Mouse (Mus musculus): Measurements from ENCODE around the gene Lce1m.
"Not testable (repeated sequence)": the region's sequence is repeated elsewhere in the genome, so short reads cannot be mapped to it uniquely, and the experiment has no call there.

The Lce1m gene

GRCm38 (mm10) chr3:93018960-93019359, at the start of gene Lce1m:
Gene Lce1m, minus strand, starts transcription at chr3:93019060.
- no peak for DNase-seq (ENCODE audit: low read depth)

DNA sequence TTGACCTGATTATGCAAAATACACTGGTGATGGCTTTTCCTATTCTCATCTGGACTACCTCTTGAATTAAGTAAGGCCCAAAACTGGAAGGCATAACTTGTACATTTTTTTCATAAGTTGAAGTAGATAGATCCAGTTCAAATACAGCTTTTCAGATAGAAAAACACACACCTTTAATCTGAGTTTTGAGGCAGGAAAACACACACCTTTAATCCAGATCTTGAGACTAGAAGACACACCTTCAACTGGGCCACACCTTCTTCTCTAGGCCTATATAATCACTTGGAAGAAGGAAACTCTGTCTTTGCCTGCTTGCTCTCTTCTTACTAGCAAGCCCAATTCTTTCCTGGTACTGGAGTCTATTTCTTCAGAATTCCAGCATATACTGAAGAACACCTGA, 49.7 kb upstream of the Lce1m start, which contains the start of gene Gm4858:
TSS of gene Gm4858 (plus strand) at position 301 of the 400 bp plus-strand sequence.
- not testable (repeated sequence) for DNase-seq (ENCODE audit: low read depth)

GRCm38 (mm10) chr3:93052826-93053474, 34.1 kb upstream of the Lce1m start:
- peak; percentile 2 for DNase-seq (ENCODE audit: low read depth)

DNA sequence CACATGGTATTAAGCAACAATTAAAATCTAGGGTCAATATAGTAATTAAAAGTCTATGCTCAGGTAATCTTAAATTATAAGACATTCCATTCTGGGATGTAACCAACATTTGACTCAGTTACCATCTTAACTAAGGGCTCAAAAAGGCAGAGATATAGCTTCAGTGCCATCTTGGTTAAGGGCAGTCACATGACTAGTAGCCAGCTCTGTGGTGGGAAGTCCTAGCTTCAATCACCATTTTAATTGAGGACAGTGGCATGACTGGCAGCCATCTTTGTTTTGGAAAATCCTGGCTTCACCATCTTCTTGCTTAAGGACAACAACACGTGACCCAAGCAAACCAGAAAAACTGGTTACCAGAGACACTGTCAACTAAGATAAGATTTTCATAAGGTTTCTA, 31.3 kb upstream of the Lce1m start:
- DNase-seq (ENCODE audit: low read depth): no peak

DNA sequence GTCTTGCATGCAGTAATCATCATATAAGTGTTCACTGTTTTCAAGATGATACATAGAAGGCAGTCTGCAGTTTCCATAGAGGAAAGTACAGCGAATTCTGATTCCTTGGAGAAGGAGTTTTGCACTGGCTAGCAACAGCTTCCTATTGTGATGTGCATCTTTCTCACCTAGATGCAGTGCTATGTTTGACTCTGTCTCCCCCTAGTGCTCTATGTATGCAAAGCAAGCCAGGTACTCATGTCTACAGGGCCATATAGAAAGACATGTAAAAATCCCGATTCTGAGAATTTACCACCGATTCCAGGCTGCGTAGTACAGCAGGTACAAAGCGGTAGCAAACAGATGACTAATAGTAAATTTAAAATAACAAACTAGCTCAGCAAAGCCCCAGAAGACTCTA, 12.6 kb upstream of the Lce1m start:
- DNase-seq (ENCODE audit: low read depth): peak; percentile 3

- no peak for DNase-seq (ENCODE audit: low read depth)
Observed at GRCm38 (mm10) chr3:93025486-93025885, 6.6 kb upstream of the Lce1m start.

- no peak for DNase-seq (ENCODE audit: low read depth)
Observed at GRCm38 (mm10) chr3:93023411-93024184, 4.7 kb upstream of the Lce1m start.

DNA sequence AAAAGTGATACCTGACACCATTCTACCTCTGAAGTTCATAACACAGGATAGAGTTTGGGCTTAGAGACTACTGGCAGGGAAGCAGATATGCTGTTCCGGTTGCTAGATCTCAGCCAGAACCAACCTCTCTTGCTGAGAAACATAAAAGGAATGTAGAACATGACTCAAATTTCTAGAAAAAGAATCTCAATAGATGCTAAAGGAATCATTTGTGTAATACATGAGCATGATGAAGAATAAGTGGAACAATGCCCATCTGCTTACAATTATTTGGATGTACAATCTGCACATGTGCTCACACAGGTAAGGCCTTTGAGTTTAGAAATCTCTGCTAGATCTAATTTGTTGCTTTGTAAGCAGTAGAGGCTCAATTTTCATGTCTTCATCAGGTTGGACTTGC, 2.3 kb upstream of the Lce1m start:
- DNase-seq (ENCODE audit: low read depth): no peak

DNA sequence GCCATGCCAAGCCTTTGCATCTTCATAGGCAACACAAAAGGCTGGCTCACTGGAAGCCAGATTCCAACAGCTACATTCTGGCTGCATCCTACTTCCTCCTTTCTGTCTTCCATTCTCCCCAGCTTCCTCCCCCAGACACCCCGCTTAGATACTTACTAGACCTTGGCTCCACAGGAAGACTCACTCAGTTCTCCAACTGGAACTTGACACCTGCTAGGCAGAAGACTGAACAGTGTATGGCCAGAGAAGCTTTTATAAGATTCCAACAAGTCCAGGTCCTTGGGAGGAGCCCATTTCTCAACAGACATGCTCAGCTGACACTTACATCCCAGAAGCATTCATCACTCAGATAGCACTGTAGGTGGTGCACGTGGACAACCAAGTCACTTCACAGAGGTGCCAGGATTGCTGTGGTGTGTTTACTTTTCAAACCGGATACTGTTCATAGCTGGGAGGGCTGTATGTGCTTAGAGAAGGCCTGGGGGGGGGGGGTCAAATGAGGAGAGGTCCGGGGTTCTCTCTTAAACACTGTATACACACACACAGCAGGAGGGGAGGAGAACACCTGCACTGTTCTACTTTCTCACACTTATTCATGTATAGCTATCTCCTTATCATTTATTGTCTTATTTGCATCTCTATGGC, 3.3 kb downstream of the Lce1m start, which contains the start of gene Crct1:
TSS of gene Crct1 (minus strand) at position 228 of the 645 bp plus-strand sequence.
- DNase-seq (ENCODE audit: low read depth): no peak

GRCm38 (mm10) chr3:93014871-93015270, 4.0 kb downstream of the Lce1m start:
- no peak for DNase-seq (ENCODE audit: low read depth)

- no peak for DNase-seq (ENCODE audit: low read depth)
Observed at GRCm38 (mm10) chr3:93014378-93014801, 4.5 kb downstream of the Lce1m start.

- DNase-seq (ENCODE audit: low read depth): no peak
Observed at GRCm38 (mm10) chr3:93002843-93003242, 16.0 kb downstream of the Lce1m start.

DNA sequence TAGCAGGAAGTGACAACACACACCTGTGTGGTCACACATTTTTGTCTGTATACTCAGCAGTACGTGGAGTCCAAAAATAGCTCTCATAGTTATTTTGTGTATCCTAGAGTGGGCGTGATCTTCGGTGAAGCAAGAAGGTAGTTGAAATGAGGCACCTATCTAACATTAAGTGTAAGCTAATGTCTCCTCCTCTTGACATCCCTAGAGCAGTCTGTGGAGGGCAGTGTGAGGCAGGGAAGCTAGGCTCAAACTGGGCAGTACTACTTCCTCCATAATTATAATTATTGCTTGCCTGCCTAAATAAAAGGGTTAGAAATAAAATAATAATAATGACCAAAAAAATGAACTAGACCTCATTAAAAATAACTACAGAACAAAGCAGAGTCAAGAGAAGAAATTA, 18.2 kb downstream of the Lce1m start:
- DNase-seq (ENCODE audit: low read depth): no peak

GRCm38 (mm10) chr3:92998691-92999090, 20.2 kb downstream of the Lce1m start:
- DNase-seq (ENCODE audit: low read depth): peak; percentile 11

GRCm38 (mm10) chr3:92991926-92992325, 26.9 kb downstream of the Lce1m start, which contains the start of gene Lce3f:
Gene Lce3f, plus strand, starts transcription at chr3:92992226.
- no peak for DNase-seq (ENCODE audit: low read depth)

DNA sequence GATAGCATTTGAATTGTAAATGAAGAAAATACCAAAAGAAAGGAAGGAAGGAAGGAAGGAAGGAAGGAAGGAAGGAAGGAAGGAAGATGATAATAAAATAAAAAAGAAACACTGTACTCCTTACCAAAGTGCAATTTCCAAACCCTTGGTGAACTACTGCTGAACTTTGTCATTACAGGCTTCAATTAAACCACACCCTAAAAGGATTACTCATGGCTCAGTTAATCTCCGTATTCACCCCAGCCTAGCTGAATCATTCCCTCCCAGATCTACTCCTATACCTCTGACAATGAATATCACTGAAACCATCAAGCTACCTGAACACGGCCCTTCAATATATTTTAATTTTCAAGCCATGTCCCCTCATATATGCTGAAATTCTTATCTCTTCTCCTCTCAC, 40.4 kb downstream of the Lce1m start:
- DNase-seq (ENCODE audit: low read depth): no peak
